Mouse (Mus musculus) macrophage (primary cell): Measurements from ENCODE around the gene Slc22a29. TPM values are rescaled to one million over a fixed set of nuclear protein-coding genes. Genes with fewer than 3 reads are reported as not detected.
A peak's percentile ranks its signal among the peaks of the same experiment; 100 is the strongest.
"Not testable (repeated sequence)": the region's sequence is repeated elsewhere in the genome, so short reads cannot be mapped to it uniquely, and the experiment has no call there.

Experiments used
- H3K27ac ChIP-seq: fragments of 350-480 bp; formaldehyde crosslinking; 2 replicates; pipeline ENCODE4 v1.9.0; 2021
- H3K36me3 ChIP-seq: fragments of 350-480 bp; formaldehyde crosslinking; 2 replicates; pipeline ENCODE4 v1.9.0; 2021; ENCODE audit errors: inconsistent target
- H3K4me3 ChIP-seq: fragments of 350-480 bp; formaldehyde crosslinking; 2 replicates; pipeline ENCODE4 v1.9.0; 2021; ENCODE audit errors: inconsistent target
- H3K79me2 ChIP-seq: fragments of 350-480 bp; formaldehyde crosslinking; 2 replicates; pipeline ENCODE4 v1.9.0; 2021; ENCODE audit errors: inconsistent target
- WGBS: methylation state at CpG from one replicate; pipeline ENCODE4 v1.1.7; 2026; ENCODE audit warnings: inconsistent platforms; ENCODE audit not compliant: missing documents; 5-methylcytosine and 5-hydroxymethylcytosine counted together
- polyA plus RNA-seq: library from polyadenylated mRNA; stranded (reverse); fragments of 250-400 nt; gene quantifications from 3 replicates; pipeline ENCODE4 v1.2.4, GENCODE M21; 2018; ENCODE audit warnings: inconsistent platforms
- total RNA-seq, 78 experiments: library from RNA; depleted of rRNA; stranded (reverse); fragments of 250-400 nt; gene quantifications; 1 replicate in 9 of 78; 2 replicates in 24 of 78; 3 replicates in 43 of 78; 4 replicates in 2 of 78; pipeline ENCODE4 v1.2.4; 2018; ENCODE audit warnings: inconsistent platforms in 56 of 78

The Slc22a29 gene
- total RNA-seq (2018; cell fraction: chromatin; rRNA removed): not detected
- total RNA-seq (2018; cell fraction: cytosol; rRNA removed): not detected
- total RNA-seq (2018; cell fraction: nucleus; rRNA removed): not detected
- polyA plus RNA-seq: not detected in 3 replicates

DNA sequence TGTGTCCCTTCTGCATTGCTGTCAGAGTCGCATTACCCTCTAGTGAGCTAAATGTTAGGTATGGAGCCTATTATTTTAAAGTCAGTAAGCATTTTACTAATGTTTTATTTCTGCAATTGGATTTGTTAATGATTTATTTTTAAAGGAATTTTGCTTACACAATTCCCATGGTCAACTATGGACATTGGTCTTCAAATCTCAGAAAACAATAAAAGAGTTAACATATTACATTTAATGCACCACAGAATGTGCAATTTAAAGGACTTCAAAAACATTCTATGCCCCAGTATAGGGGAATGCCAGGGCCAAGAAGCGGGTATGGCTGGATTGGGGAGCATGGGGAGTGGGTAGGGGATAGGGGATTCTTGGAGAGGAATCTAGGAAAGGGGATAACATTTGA, at the start of gene Slc22a29:
Gene Slc22a29 (minus strand): TSS at position 101 of the 400 bp plus-strand sequence.
- Histone ChIP-seq H3K27ac (no peak within 1 kb of the TSS), H3K79me2 (no peaks in the 10 kb centered on the region), H3K4me3 (no peak within 1 kb of the TSS), H3K36me3 (no peaks in the 10 kb centered on the region)
- 90% methylated on average over 2 of the region's 2 CpGs for WGBS

GRCm38 (mm10) chr19:8265324-8265723, 46.6 kb upstream of the Slc22a29 start:
- H3K36me3 ChIP-seq: no peaks in the 10 kb centered on the region
- WGBS: 79% methylated on average over 3 of the region's 3 CpGs
- H3K79me2 ChIP-seq: no peaks in the 10 kb centered on the region

DNA sequence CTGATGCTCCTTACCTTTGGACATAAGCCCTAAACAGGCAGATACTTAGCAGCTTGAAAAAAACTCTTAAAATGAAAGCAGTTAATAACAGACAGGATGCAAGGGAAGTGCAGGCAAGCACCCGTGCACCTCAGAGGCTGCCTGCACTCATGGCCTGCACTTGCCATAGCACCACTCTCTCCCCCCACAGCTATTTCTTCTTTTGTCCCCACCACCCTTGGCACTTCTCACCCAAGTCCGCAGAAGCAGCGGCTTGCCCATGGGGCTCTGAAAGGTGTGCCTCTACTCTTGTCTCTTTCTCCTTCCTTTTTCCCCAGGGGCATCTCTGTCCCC, 34.0 kb upstream of the Slc22a29 start:
- no peaks in the 10 kb centered on the region for H3K36me3 ChIP-seq
- peak overlapping the region; percentile 18; the same call in 1 of the 2 replicates for H3K4me3 ChIP-seq
- 14% methylated on average over 3 of the region's 3 CpGs for WGBS
- H3K79me2 ChIP-seq: no peaks in the 10 kb centered on the region
- no peak overlapping the region for H3K27ac ChIP-seq

More at GRCm38 (mm10) chr19:8265324-8265723, 46.6 kb upstream of the Slc22a29 start:
- H3K4me3 ChIP-seq: no peak overlapping the region
- H3K27ac ChIP-seq: no peak overlapping the region

GRCm38 (mm10) chr19:8251896-8252704, 33.4 kb upstream of the Slc22a29 start:
- Histone ChIP-seq H3K4me3 (peak overlapping the region; percentile 18; the same call in 1 of the 2 replicates), H3K27ac (no peak overlapping the region), H3K36me3 (no peaks in the 10 kb centered on the region), H3K79me2 (no peaks in the 10 kb centered on the region)
- WGBS: 18% methylated on average over 51 of the region's 58 CpGs

DNA sequence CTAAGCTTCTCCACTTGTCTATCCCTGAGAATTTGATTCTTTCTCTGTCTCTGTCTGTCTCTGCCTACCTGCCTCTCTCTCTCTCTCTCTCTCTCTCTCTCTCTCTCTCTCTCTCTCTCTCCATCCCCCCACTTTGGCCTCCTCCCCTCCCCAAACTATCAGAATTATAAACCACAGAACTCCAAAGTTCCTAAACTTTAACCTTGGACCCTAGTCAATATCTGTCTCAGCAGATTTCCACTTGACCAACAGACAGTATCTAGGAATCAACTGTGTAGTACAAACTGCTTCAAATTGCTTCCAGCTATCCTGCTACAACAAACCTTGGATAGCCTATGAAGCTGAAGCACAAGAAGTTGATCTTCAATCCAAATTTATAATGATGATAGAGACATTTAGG, 10.2 kb upstream of the Slc22a29 start:
- Histone ChIP-seq H3K36me3 (no peaks in the 10 kb centered on the region), H3K79me2 (no peaks in the 10 kb centered on the region), H3K27ac (no peak overlapping the region), H3K4me3 (no peak overlapping the region)

DNA sequence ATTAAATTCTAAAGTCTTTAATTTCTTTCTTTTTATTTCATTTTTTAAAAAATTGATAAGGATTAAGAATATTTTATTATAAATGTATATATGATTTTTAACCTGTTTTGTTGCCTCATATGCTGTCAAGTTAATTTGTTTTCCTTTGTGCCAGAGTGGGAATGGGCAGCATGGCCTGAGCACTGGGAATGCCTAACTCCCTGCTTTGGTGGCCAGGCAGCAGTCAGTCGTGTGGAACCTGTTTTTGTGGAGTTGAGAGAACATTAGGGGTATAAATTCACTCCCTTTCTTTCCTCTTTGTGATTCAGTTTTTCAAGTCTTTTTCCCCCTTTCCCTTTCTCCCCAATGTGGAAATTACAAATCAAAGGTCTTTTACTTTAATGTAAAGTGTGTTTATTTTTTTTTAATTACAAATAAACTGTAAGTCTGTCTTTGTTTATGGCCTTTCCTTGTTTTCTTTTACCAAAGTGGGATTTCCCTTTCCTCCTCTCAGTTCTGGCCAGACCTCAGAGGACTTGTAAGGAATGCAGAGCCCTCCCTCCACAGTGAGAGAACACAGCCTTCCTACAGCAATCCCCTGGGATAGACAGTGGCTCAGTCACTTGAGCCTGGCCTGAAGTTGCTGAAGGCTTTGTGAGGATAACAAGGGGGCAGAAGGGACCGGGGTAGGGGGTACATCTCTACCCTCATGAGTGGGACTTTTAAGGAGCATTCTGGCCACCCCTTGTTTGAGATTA, 69.7 kb downstream of the Slc22a29 start:
- H3K4me3 ChIP-seq: no peak overlapping the region
- no peaks in the 10 kb centered on the region for H3K36me3 ChIP-seq
- H3K27ac ChIP-seq: no peak overlapping the region
- no peaks in the 10 kb centered on the region for H3K79me2 ChIP-seq
- 71% methylated on average over 2 of the region's 2 CpGs for WGBS

- WGBS: 91% methylated on average over 1 of the region's 2 CpGs
- not testable (repeated sequence) for H3K36me3 ChIP-seq, H3K4me3 ChIP-seq, H3K79me2 ChIP-seq, H3K27ac ChIP-seq
Measured at GRCm38 (mm10) chr19:8142716-8143115, 76.0 kb downstream of the Slc22a29 start.

DNA sequence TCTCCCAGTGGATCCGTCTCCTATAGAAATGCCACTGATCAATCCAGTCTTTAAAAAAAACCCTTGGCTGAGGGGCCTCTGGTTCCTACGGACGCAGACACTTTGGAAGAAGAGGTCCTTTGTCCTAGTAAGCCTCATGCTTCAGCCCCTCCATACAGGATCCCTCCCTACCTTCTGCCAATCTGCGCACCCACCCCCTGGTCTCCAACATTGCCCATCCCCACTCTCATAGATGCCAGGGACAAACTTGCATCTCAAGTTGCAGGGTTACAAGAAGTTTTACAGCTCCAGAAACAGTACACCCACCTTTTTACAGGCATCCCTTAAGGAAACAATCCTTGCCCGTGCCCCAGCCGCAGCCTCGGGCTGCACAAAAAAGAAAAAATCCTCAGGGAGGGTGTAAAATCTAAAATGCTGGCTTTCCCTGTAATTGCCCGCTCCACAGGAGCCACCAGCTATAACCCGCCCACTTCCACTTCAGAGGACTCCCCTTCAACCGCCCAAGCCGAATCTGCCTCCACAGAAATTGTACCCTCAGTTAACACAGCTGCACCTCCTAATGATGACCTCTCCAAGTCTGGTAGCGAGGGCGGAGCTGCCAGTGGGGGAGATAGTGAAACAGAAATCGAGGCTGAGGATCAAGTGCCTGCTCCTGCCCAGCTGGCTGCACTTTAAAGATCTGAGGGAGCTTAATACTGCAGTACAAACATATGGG, 84.4 kb downstream of the Slc22a29 start:
- WGBS: 63% methylated on average over 12 of the region's 14 CpGs
- H3K27ac ChIP-seq, H3K36me3 ChIP-seq, H3K4me3 ChIP-seq, H3K79me2 ChIP-seq: not testable (repeated sequence)

GRCm38 (mm10) chr19:8131881-8132280, 86.8 kb downstream of the Slc22a29 start, which contains the start of gene Slc22a28:
TSS of gene Slc22a28 (minus strand) at chr19:8131982.
- not testable (repeated sequence) for H3K27ac ChIP-seq, H3K4me3 ChIP-seq, H3K36me3 ChIP-seq, H3K79me2 ChIP-seq
- WGBS: 100% methylated on average over 2 of the region's 3 CpGs

Other genes with a start within 250 kb of the Slc22a29 start
- not detected in 3 replicates for gene Slc22a28, start 86.9 kb downstream of the Slc22a29 start, polyA plus RNA-seq
- gene Slc22a30, start 186.2 kb upstream of the Slc22a29 start, polyA plus RNA-seq: not detected in 3 replicates